Mouse (Mus musculus) testis, adult 2 months (tissue): ENCODE results near the gene Arglu1.

ENCODE experiments used
- CTCF ChIP-seq: fragments of 200-500 bp; IDR thresholded peaks from 2 replicates; pipeline ENCODE4 v1.5.1; 2012; ENCODE audit warnings: low read depth, mild to moderate bottlenecking, inconsistent platforms, low read length, moderate library complexity; ENCODE audit not compliant: control insufficient read depth, insufficient read depth, insufficient replicate concordance
- POLR2A ChIP-seq: fragments of 200-500 bp; IDR thresholded peaks from 2 replicates; pipeline ENCODE4 v1.6.1; 2012; ENCODE audit warnings: low read depth, mild to moderate bottlenecking, inconsistent platforms, low read length, moderate library complexity; ENCODE audit not compliant: control insufficient read depth

DNA sequence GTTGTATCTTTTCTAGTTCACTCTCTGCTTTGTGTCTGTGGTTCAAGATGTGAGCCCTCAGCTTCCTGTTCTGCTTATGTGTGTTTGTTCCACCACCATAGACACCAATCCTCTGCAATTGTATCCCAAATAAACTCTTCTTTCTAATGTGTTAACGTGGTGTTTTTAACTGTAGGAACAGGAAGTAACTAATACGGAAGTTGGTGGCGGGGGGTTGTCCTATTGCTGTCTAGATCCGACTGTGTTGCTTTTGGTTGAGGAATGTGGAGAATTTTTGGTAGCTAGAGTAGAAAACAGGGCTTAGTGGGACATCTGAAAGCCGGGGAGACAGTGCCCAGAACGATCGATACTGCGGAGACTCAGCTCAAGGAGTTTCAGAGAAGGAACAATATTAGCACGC, 14.5 kb upstream of the Arglu1 start:
- TF ChIP-seq CTCF = no peak
- TF ChIP-seq POLR2A = no peak
